Mouse (Mus musculus): Measurements from ENCODE around the gene Nrd1. TPM values are rescaled to one million over a fixed set of nuclear protein-coding genes. Genes with fewer than 3 reads are reported as not detected.

Gene Nrd1
- polyA plus RNA-seq, 1 experiment from 2014 or later: 58.6 TPM

GRCm38 (mm10) chr4:109102574-109102973, 102.1 kb downstream of the Nrd1 start:
- no peaks in the 10 kb centered on the region for H3K9me3 ChIP-seq (ENCODE audit: control insufficient read depth, low read length)
- H3K4me3 ChIP-seq (replicated peaks; ENCODE audit: low read length): no peak overlapping the region
- peaks cover 22% of the 10 kb centered on the region for H3K36me3 ChIP-seq (replicated peaks; ENCODE audit: control insufficient read depth, insufficient read depth)
- H3K27me3 ChIP-seq (ENCODE audit: control insufficient read depth, insufficient read depth, low read length): no peaks in the 10 kb centered on the region
- no peak overlapping the region for H3K27ac ChIP-seq
- no peak overlapping the region for H3K4me2 ChIP-seq (replicated peaks)
- H3K9ac ChIP-seq: no peak overlapping the region
- no peaks in the 10 kb centered on the region for H3K4me1 ChIP-seq (replicated peaks; ENCODE audit: control insufficient read depth, insufficient read depth, low read length)
- DNase-seq (ENCODE audit: low spot score) (no peak), ATAC-seq (ENCODE audit: low FRiP score) (no peak)
- 91% methylated on average over 5 of the region's 5 CpGs for WGBS

- ATAC-seq (ENCODE audit: low FRiP score) (no peak), DNase-seq (ENCODE audit: low spot score) (no peak)
- Histone ChIP-seq H3K27ac (no peak overlapping the region), H3K4me3 (replicated peaks; ENCODE audit: low read length) (no peak overlapping the region), H3K36me3 (replicated peaks; ENCODE audit: control insufficient read depth, insufficient read depth) (peaks cover 22% of the 10 kb centered on the region), H3K4me1 (replicated peaks; ENCODE audit: control insufficient read depth, insufficient read depth, low read length) (no peaks in the 10 kb centered on the region), H3K9ac (no peak overlapping the region), H3K4me2 (replicated peaks) (no peak overlapping the region), H3K27me3 (ENCODE audit: control insufficient read depth, insufficient read depth, low read length) (no peaks in the 10 kb centered on the region), H3K9me3 (ENCODE audit: control insufficient read depth, low read length) (no peaks in the 10 kb centered on the region)
- 81% methylated on average over 9 of the region's 9 CpGs for WGBS
Observed at GRCm38 (mm10) chr4:109103145-109103883, 102.9 kb downstream of the Nrd1 start.

- ATAC-seq (ENCODE audit: low FRiP score) (no peak), DNase-seq (ENCODE audit: low spot score) (no peak)
- Histone ChIP-seq H3K36me3 (replicated peaks; ENCODE audit: control insufficient read depth, insufficient read depth) (peaks cover 15% of the 10 kb centered on the region), H3K27ac (no peak overlapping the region), H3K4me1 (replicated peaks; ENCODE audit: control insufficient read depth, insufficient read depth, low read length) (no peaks in the 10 kb centered on the region), H3K9me3 (ENCODE audit: control insufficient read depth, low read length) (no peaks in the 10 kb centered on the region), H3K4me2 (replicated peaks) (no peak overlapping the region), H3K4me3 (replicated peaks; ENCODE audit: low read length) (no peak overlapping the region), H3K27me3 (ENCODE audit: control insufficient read depth, insufficient read depth, low read length) (no peaks in the 10 kb centered on the region), H3K9ac (no peak overlapping the region)
Observed at GRCm38 (mm10) chr4:109105254-109105653, 104.8 kb downstream of the Nrd1 start.

- no peaks in the 10 kb centered on the region for H3K4me1 ChIP-seq (replicated peaks; ENCODE audit: control insufficient read depth, insufficient read depth, low read length)
- WGBS: 72% methylated on average over 3 of the region's 3 CpGs
- H3K36me3 ChIP-seq (replicated peaks; ENCODE audit: control insufficient read depth, insufficient read depth): peaks cover 9% of the 10 kb centered on the region; the same call in 1 of the 2 replicates
- H3K9me3 ChIP-seq (ENCODE audit: control insufficient read depth, low read length): no peaks in the 10 kb centered on the region
- H3K4me2 ChIP-seq (replicated peaks): no peak overlapping the region
- H3K4me3 ChIP-seq (replicated peaks; ENCODE audit: low read length): no peak overlapping the region
- DNase-seq (ENCODE audit: low spot score): no peak
- no peak overlapping the region for H3K27ac ChIP-seq
- no peak overlapping the region for H3K9ac ChIP-seq
- peak; percentile 48; the same call in 1 of the 2 replicates for ATAC-seq (ENCODE audit: low FRiP score)
- no peaks in the 10 kb centered on the region for H3K27me3 ChIP-seq (ENCODE audit: control insufficient read depth, insufficient read depth, low read length)
Observed at GRCm38 (mm10) chr4:109106034-109106433, 105.6 kb downstream of the Nrd1 start.

- DNase-seq (ENCODE audit: low spot score) (no peak), ATAC-seq (ENCODE audit: low FRiP score) (no peak)
- Histone ChIP-seq H3K4me2 (replicated peaks) (no peak overlapping the region), H3K4me1 (replicated peaks; ENCODE audit: control insufficient read depth, insufficient read depth, low read length) (no peaks in the 10 kb centered on the region), H3K27me3 (ENCODE audit: control insufficient read depth, insufficient read depth, low read length) (no peaks in the 10 kb centered on the region), H3K9me3 (ENCODE audit: control insufficient read depth, low read length) (no peaks in the 10 kb centered on the region), H3K27ac (no peak overlapping the region), H3K36me3 (replicated peaks; ENCODE audit: control insufficient read depth, insufficient read depth) (0 out of 2 replicates have a peak, but pooled peaks cover 5% of the 10 kb centered on the region), H3K9ac (no peak overlapping the region), H3K4me3 (replicated peaks; ENCODE audit: low read length) (no peak overlapping the region)
Observed at GRCm38 (mm10) chr4:109106594-109106993, 106.1 kb downstream of the Nrd1 start.

- no peaks in the 10 kb centered on the region for H3K4me1 ChIP-seq (replicated peaks; ENCODE audit: control insufficient read depth, insufficient read depth, low read length)
- no peaks in the 10 kb centered on the region for H3K36me3 ChIP-seq (replicated peaks; ENCODE audit: control insufficient read depth, insufficient read depth)
- H3K27ac ChIP-seq: no peak overlapping the region
- H3K4me2 ChIP-seq (replicated peaks): no peak overlapping the region
- H3K9ac ChIP-seq: no peak overlapping the region
- H3K9me3 ChIP-seq (ENCODE audit: control insufficient read depth, low read length): no peaks in the 10 kb centered on the region
- H3K4me3 ChIP-seq (replicated peaks; ENCODE audit: low read length): no peak overlapping the region
- DNase-seq (ENCODE audit: low spot score) (no peak), ATAC-seq (ENCODE audit: low FRiP score) (no peak)
- 90% methylated on average over 6 of the region's 6 CpGs for WGBS
- H3K27me3 ChIP-seq (ENCODE audit: control insufficient read depth, insufficient read depth, low read length): no peaks in the 10 kb centered on the region
Observed at GRCm38 (mm10) chr4:109109012-109109411, 108.6 kb downstream of the Nrd1 start.

GRCm38 (mm10) chr4:109109686-109110085, 109.2 kb downstream of the Nrd1 start:
- WGBS: 93% methylated on average over 10 of the region's 10 CpGs
- Histone ChIP-seq H3K27me3 (ENCODE audit: control insufficient read depth, insufficient read depth, low read length) (no peaks in the 10 kb centered on the region), H3K9me3 (ENCODE audit: control insufficient read depth, low read length) (no peaks in the 10 kb centered on the region), H3K27ac (no peak overlapping the region), H3K4me2 (replicated peaks) (no peak overlapping the region), H3K4me1 (replicated peaks; ENCODE audit: control insufficient read depth, insufficient read depth, low read length) (no peaks in the 10 kb centered on the region), H3K36me3 (replicated peaks; ENCODE audit: control insufficient read depth, insufficient read depth) (no peaks in the 10 kb centered on the region), H3K4me3 (replicated peaks; ENCODE audit: low read length) (no peak overlapping the region), H3K9ac (no peak overlapping the region)
- DNase-seq (ENCODE audit: low spot score) (no peak), ATAC-seq (ENCODE audit: low FRiP score) (no peak)

GRCm38 (mm10) chr4:109110978-109111377, 110.5 kb downstream of the Nrd1 start:
- WGBS: 85% methylated on average over 2 of the region's 2 CpGs
- Histone ChIP-seq H3K27me3 (ENCODE audit: control insufficient read depth, insufficient read depth, low read length) (no peaks in the 10 kb centered on the region), H3K9me3 (ENCODE audit: control insufficient read depth, low read length) (no peaks in the 10 kb centered on the region), H3K4me2 (replicated peaks) (no peak overlapping the region), H3K4me3 (replicated peaks; ENCODE audit: low read length) (no peak overlapping the region), H3K4me1 (replicated peaks; ENCODE audit: control insufficient read depth, insufficient read depth, low read length) (no peaks in the 10 kb centered on the region), H3K27ac (no peak overlapping the region), H3K9ac (no peak overlapping the region), H3K36me3 (replicated peaks; ENCODE audit: control insufficient read depth, insufficient read depth) (no peaks in the 10 kb centered on the region)
- no peak for ATAC-seq (ENCODE audit: low FRiP score)
- no peak for DNase-seq (ENCODE audit: low spot score)

Data from hindbrain, embryonic 14.5 days (tissue).